Mouse (Mus musculus): Measurements from ENCODE around the gene Abcd4.

Abcd4 gene

DNA sequence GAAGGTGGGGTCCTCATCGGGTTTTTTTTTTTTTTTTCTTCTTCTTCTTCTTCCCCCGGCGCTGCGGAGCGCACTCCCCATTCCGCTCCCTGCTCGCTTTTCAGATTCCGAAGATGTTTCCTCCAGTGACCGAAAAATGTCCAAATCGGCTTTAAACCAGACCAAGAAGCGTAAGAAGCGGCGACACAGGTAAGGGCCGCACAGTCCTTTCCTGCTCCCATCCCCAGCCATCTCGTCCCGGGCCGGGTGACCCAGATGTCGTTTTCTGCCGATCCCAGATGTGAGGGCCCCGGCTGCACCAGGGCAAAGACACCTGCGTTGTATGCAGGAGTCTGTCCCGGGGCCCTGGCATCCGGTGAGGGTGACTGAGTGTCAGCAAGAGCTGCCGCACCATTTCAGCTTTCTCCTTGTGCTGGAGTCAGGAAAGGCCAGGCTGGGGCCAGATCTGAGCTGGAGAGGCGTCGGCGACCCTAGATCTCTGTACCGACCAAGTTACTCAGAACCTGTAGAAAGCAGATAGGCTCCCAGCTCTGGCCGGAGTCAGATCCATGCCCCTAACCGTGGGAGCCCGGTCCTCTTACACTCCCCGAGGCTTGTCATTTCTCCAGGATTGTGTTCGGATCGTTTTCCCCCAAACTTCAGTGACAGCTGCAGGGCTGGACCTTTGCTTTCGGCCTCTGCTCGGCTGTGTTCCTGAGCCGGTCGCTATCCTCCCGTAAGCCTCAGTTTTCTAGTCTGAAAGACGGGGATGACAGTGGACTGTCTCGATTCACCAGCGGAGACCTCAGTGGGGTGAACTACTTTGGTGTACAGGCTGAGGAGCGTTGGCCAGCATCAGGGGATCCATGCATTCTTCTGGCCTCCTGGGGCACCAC is 45.5 kb downstream of the Abcd4 start:
- DNase-seq: no peak

DNA sequence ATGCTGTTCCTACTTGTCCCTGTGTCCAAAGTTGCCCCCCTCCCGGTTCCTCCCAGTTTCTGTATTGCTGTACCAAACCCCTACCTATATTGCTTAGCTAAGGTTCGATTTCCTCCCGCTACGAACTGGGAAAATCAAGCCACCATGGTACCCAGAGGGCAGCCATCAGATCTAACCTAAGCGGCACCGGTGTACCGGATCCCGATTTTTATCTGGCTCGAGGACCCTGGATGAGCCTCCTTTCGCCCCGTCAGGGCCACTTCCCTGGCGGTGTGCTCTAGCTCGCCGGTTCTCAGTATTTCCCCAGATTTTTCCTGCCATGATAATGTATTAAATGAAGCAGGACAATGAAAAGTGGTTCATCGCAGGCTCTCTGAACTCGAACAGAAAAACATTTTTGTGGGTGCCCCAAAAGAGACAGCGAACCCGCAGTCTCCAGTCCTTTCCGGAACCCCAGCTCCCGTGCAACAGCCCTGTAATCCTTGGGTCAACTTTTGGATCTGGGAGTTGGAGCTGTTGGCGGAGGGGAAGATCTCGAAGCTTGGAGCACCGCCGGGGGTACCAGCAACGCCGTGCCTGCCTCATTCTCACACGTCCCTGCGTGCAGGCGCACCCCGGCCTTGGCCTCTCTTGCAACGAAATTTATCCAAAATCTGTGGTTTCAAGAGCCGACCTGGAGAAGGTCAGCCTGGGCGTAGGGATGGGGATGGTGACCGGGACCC is 46.4 kb downstream of the Abcd4 start:
- DNase-seq: no peak

DNA sequence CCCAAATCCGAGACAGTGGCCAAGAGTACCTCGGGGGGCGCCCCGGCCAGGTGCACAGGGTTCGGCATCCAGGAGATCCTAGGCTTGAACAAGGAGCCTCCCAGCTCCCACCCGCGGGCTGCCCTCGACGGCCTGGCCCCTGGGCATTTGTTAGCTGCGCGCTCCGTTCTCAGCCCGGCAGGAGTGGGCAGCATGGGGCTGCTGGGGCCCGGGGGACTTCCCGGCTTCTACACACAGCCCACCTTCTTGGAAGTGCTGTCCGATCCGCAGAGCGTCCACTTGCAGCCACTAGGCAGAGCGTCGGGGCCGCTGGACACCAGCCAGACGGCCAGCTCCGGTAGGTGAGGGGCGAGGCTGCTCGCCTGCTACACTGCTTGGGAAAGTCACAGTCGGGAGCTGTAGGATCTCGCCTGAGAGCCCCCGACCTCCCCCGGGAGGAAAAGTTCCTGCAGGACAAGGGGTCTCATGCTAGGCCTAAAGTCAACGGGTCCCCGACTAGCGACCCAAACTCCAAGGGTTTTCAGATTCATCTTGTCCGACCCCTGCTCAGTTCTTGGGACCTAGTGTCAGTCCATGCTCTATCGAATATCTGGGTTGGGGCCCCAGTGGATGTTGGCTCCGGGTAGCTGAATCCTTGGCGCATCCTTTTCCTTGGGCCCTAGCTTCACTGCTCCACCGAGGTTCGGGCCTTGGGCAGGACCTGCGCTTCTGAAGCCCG is 47.1 kb downstream of the Abcd4 start:
- no peak for DNase-seq

DNA sequence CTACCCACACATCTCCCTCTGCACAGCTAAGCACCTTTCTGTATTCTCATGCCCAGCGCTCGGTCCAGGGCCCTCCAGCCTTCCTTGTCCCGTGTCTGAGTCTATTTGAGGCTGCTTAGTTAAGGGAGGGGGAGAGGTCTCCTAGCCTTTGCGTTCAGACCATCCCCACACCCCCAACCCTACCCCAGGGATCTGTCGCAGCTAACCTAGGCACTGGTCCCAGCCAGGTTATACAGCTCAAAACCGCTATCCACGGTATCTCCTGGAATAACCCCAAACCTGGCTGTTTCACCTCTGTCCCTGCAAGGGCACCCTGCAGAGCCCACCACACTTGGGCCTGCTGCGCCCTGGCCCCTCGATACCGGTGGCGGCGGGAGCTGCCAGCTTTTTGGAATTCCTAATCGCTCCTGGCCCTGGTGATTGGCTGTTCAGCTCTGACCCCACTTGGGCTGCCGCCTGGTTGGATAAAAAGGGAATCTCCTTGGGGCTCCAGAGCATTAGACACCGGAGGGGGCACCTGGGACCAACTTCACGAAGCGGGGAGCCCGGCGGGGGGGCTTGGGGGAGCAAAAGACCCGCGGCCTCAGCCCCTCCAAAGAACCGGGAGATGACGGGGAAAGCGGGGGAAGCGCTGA is 47.8 kb downstream of the Abcd4 start, which contains the start of gene Vsx2:
TSS of gene Vsx2 (plus strand) at position 427 of the 635 bp plus-strand sequence.
- DNase-seq: no peak

DNA sequence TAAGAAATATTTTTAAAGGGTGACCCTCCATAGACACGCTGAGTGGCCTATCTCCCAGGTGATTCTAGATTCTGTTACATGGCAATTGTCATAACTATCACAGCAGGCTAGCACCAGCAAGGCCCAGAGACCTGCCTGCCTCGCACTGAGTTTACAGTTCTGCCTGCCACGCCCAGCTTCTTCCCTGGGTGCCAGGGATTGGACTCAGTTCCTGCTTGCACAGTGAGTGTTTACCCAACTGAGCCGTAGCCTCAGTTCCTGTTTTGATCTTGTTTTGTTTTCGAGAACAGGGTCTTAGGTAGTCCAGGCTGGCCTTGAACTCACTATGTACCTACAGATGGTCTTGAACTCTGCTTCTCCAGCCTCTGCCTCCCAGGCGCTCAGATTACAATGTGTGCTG is 49.6 kb downstream of the Abcd4 start:
- no peak for DNase-seq

DNA sequence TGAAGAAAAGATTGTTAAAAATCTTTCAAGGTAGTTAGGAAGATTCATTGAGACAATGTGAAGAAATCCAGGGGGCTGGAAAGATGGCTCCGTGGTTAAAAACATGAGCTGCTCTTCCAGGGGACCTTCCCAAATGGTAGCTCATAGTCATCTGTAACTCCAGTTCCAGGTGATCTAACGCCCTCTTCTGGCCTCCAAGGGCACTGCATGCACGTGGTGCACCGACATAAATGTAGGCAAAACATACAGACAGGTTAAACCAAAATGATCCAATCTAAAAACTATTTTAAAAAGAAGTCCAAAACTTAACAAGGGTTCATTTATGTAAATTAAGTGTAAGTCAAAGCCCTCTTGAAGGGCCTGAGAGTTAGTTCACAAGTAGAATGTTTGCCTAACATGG is 54.7 kb downstream of the Abcd4 start:
- DNase-seq: no peak

DNA sequence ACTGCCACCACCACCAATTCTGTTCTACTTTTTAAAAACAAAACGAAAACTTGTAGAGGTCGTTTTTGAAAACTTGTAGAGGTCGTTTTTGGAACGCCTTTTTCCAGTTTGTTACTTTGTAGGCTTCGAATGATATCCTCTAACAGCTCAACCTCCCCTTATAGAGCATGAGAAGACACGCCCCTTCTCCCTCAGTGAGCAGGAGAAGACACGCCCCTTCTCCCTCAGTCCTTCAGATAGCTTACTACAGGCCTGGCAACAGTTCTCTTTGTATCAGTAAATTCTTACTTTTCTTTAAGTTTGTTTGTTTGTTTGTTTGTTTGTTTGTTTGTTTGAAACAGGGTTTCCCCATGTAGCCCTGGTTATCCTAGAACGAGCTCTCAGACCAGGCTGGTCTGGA is 62.0 kb downstream of the Abcd4 start:
- DNase-seq: no peak
